Mouse (Mus musculus): ENCODE measurements around the gene Cchcr1. TPM values are rescaled to one million over a fixed set of nuclear protein-coding genes. Genes with fewer than 3 reads are reported as not detected.

The Cchcr1 gene
- polyA plus RNA-seq (2017; shearing (Covaris generic)), result 9.9 TPM

DNA sequence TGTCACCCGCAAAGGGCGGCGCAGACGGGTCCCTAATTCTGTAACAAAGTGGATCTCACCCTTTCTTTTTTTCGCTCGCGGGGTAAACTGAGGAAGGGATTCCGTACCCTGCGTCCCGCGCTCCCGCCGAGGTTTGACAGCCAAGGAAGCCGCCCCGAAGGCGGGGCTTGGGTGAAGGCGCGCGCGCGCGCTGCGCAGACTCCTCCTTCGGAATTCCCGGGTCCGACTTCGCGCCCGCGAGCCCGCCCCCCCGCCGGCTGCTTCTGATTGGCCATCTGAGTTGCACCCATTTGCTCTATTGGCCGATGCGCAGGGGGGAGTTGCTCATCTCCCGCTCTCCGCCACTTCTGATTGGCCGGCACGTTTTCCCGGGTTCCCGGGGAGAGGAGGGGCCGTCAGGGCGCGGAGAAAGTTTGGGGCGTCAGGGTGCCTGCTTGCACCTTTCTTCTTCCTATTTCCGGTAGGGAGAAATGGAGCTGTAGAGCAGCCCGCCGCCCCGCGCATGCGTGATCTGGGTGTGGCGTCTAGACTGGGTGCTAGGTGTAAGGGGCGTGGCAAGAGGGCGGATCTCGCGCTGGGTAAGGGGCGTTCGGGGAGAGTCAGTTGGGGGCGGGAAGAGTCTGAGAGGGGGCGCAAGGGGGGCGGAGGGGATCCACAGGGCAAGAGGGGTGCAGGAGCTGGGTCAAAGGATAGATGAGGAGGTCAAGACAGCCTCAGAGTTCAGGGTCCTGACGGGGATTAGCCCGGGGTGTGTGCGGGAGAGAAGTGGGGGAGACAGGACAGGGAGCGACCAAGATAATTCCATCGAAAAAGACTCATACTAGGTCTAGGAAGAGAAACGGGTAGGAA, at the start of gene Cchcr1, which contains the start of gene Tcf19:
Gene Cchcr1, plus strand, starts transcription at position 449 of the 849 bp plus-strand sequence.
Gene Tcf19, minus strand, starts transcription at position 173 of the 849 bp plus-strand sequence.

DNA sequence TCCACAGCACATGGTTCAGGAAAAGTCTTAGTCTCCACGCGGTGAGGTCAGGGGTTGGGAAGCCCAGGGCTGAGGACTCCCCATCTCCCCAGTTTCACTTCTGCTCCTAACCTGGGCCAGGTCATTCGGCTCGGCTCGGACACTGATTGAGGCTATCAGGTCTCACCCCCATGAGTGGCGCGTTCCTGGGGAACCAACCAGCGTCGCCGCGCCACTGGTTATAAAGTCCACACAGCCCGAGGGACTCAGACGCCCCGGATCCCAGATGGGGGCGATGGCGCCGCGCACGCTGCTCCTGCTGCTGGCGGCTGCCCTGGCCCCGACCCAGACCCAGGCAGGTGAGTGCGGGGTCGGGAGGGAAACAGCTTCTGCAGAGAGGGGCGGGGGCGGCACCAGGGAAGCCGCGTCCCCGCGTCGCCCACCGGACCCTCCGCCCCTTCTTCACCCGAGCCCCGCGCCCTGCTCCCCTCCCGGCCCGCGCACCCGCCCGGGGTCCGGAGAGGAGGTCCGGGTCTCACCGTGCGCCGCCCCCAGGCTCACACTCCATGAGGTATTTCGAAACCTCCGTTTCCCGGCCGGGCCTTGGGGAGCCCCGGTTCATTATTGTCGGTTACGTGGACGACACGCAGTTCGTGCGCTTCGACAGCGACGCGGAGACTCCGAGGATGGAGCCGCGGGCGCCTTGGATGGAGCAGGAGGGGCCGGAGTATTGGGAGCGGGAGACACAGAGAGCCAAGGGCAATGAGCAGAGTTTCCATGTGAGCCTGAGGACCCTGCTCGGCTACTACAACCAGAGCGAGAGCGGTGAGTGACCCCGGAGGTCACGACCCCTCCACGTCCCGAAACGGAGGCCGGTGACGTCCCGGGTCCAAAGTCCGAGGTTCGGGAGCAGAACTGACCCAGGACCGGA, 46.8 kb upstream of the Cchcr1 start, which contains the start of gene H2-Q10:
Gene H2-Q10, plus strand, starts transcription at position 248 of the 910 bp plus-strand sequence.

GRCm38 (mm10) chr17:35505776-35506175, 11.1 kb upstream of the Cchcr1 start, which contains the start of gene Pou5f1:
Gene Pou5f1, plus strand, starts transcription at chr17:35506018.

DNA sequence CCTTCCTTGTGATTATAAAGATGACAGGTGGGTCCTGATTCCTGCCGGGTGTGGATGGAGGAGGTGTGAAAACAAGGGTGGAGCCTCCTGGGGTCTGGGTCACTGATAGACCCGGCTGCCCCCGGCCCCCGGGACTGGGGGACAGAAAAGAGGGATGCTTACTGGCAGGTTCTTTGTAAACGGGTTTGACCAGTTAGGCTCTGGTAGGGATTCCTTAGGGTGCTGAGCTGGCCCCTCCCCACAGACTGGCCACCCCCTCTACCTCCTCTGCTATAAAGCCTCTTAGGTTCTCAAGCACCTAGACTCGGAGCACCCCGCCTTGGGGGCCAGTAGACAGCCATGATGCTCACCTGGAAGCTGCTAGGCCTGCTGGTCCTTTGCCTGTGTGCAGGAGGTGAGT, 16.0 kb downstream of the Cchcr1 start, which contains the start of gene Psors1c2:
Gene Psors1c2, plus strand, starts transcription at position 301 of the 400 bp plus-strand sequence.

GRCm38 (mm10) chr17:35551881-35552414, 35.0 kb downstream of the Cchcr1 start, which contains the start of gene Cdsn:
Gene Cdsn, plus strand, starts transcription at chr17:35552128.

GRCm38 (mm10) chr17:35567150-35567549, 50.2 kb downstream of the Cchcr1 start, which contains the start of gene 2300002M23Rik:
Gene 2300002M23Rik, plus strand, starts transcription at chr17:35567450.

Other genes with a start within 250 kb of the Cchcr1 start
- 0.17 TPM for gene H2-Q1, start 196.7 kb upstream of the Cchcr1 start, polyA plus RNA-seq (2017; shearing (Covaris generic))
- gene H2-Q2, start 174.9 kb upstream of the Cchcr1 start, polyA plus RNA-seq (2017; shearing (Covaris generic)), result 12.5 TPM
- gene H2-Q4, start 137.5 kb upstream of the Cchcr1 start, polyA plus RNA-seq (2017; shearing (Covaris generic)), result 40.5 TPM
- 632 TPM for gene H2-Q6, start 92.2 kb upstream of the Cchcr1 start, polyA plus RNA-seq (2017; shearing (Covaris generic))
- 2,029 TPM for gene H2-Q7, start 77.9 kb upstream of the Cchcr1 start, polyA plus RNA-seq (2017; shearing (Covaris generic))
- 20.6 TPM for gene H2-Q10, start 47.0 kb upstream of the Cchcr1 start, polyA plus RNA-seq (2017; shearing (Covaris generic))
- gene Pou5f1, start 11.1 kb upstream of the Cchcr1 start, polyA plus RNA-seq (2017; shearing (Covaris generic)), result 0.13 TPM
- gene Tcf19, start 276 bp upstream of the Cchcr1 start, polyA plus RNA-seq (2017; shearing (Covaris generic)), result 14.8 TPM
- gene Psors1c2, start 16.1 kb downstream of the Cchcr1 start, polyA plus RNA-seq (2017; shearing (Covaris generic)), result not detected
- gene Cdsn, start 35.0 kb downstream of the Cchcr1 start, polyA plus RNA-seq (2017; shearing (Covaris generic)), result not detected
- not detected for gene 2300002M23Rik, start 50.4 kb downstream of the Cchcr1 start, polyA plus RNA-seq (2017; shearing (Covaris generic))
- not detected for gene Sfta2, start 84.4 kb downstream of the Cchcr1 start, polyA plus RNA-seq (2017; shearing (Covaris generic))
- not detected for gene Gm9573, start 109.5 kb downstream of the Cchcr1 start, polyA plus RNA-seq (2017; shearing (Covaris generic))
- 0.07 TPM for gene Mucl3, start 126.6 kb downstream of the Cchcr1 start, polyA plus RNA-seq (2017; shearing (Covaris generic))
- 36.5 TPM for gene Vars2, start 150.5 kb downstream of the Cchcr1 start, polyA plus RNA-seq (2017; shearing (Covaris generic))
- gene Gtf2h4, start 156.6 kb downstream of the Cchcr1 start, polyA plus RNA-seq (2017; shearing (Covaris generic)), result 31.0 TPM
- 6.1 TPM for gene Ddr1, start 187.5 kb downstream of the Cchcr1 start, polyA plus RNA-seq (2017; shearing (Covaris generic))

Measured in CD4-positive, CD25-positive, alpha-beta regulatory T cell (primary cell).